Mouse (Mus musculus) embryonic fibroblast, embryonic 13.5 days (primary cell): ENCODE results near the gene Lcn2.

ENCODE experiments used
- CTCF ChIP-seq: IDR thresholded peaks from 2 replicates; pipeline ENCODE4 v1.5.1; 2011; ENCODE audit warnings: mild to moderate bottlenecking, control low read depth, low read length, moderate library complexity, borderline replicate concordance; ENCODE audit not compliant: insufficient read depth
- POLR2A ChIP-seq: IDR thresholded peaks from 2 replicates; pipeline ENCODE4 v1.6.1; 2011; ENCODE audit warnings: low read depth, mild to moderate bottlenecking, control low read depth, low read length, moderate library complexity

DNA sequence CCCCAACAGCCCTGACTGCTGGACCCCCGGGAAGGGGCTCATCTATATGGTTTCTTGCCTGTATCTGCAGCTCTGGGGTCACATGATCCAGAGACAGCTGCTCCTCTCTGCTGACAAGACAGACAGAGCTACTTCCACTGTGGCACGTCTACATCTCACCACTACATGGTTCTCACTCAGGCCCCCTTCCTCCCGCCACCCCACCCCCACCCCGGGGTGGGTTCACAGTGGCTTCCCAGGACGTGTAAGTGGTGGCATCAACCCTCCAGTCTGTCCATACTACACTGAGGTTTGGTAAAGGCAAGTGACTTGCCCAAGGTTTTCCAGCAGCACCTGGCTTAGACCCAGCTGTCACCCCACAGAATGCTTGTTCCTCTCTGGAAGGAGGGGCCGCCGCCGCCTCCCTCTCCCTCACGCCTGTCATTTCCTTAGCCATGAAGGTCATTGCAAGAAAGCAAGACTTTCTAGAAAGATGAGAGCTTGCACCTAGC is 36.5 kb downstream of the Lcn2 start:
- TF ChIP-seq POLR2A (no peak), CTCF (no peak)
